Mouse (Mus musculus): ENCODE measurements at regions not wholly inside any gene's neighbourhood (a gene's known extent, or its start where the extent isn't known, plus 50 kb on each side); places are given as distances from the start of the nearest gene placed in this dataset.

DNA sequence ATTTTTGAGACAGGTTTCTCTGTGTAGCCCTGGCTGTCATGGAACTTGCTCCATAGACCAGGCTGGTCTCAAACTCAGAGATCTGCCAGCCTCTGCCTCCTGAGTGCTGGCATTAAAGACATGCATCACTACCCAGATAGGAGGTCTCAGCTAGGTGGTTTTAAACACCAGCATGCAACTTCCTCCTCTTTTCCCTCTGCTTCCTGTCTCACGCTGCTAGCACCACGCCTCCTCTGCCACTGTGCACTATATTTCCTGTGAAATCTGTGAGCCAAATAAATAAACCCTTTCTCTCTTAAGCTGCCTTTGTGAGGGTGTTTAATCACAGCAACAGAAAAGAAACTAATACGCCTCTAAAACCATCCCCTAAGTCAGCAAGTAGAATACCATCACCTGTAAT, 109.6 kb upstream of the Arg1 start:
- no peaks in the 10 kb centered on the region for H3K79me2 ChIP-seq (ENCODE audit: control insufficient read depth, insufficient read depth)
- no peak overlapping the region for H3K4me3 ChIP-seq
- TF ChIP-seq USF1 (IDR thresholded peaks at IDR 0.05; ENCODE audit: low read depth): no peak
- TF ChIP-seq MYOD1 (IDR thresholded peaks at IDR 0.05; ENCODE audit: control insufficient read depth in 1 of 3, insufficient read length in 2 of 3, low read depth in 2 of 3): no peak
- no peak for TF ChIP-seq TCF12 (IDR thresholded peaks at IDR 0.05; ENCODE audit: insufficient read depth, poor library complexity, severe bottlenecking)
- no peak for TF ChIP-seq MYOG (IDR thresholded peaks at IDR 0.05; ENCODE audit: control insufficient read depth in 1 of 3, insufficient read depth in 1 of 3, insufficient read length in 2 of 3, low read depth in 2 of 3)
- no peak for TF ChIP-seq POLR2A (IDR thresholded peaks at IDR 0.05; ENCODE audit: insufficient read length, low read depth)
- no peak for TF ChIP-seq TCF3 (IDR thresholded peaks at IDR 0.05; ENCODE audit: insufficient read length, low read depth)
- no peak for TF ChIP-seq CEBPB (IDR thresholded peaks at IDR 0.05; ENCODE audit: insufficient read depth, poor library complexity, severe bottlenecking)
- TF ChIP-seq E2F4 (IDR thresholded peaks at IDR 0.05; ENCODE audit: insufficient read depth): no peak
- TF ChIP-seq POLR2AphosphoS2 (IDR thresholded peaks at IDR 0.05; ENCODE audit: insufficient read length, low read depth): no peak
- no peaks in the 10 kb centered on the region for H3K36me3 ChIP-seq (ENCODE audit: control insufficient read depth, insufficient read depth)
- H3ac ChIP-seq (ENCODE audit: control insufficient read depth, insufficient read length): no peak overlapping the region
- H3K4me2 ChIP-seq (ENCODE audit: low read depth): no peak overlapping the region
- no peaks in the 10 kb centered on the region for H3K27me3 ChIP-seq (ENCODE audit: control insufficient read depth, insufficient read depth, insufficient read length)

DNA sequence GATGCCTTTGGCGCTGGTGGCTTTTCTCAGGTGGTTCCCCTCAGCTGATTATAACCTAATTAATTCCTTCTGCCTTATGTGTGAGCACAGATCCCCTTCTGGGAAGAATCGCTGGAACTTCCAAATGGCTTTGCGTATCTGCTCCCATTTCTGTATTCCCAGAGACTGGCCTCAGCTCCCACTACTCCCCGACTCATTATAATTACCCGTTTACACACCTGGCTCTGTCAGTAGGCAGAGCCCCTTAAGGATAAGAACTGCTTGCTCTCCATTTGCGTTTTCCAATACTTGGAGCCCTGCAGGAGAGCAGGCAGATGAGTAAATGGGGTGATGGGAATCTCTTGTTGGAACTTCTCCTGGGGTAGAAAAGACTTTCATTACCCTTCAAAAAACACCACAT, 108.1 kb upstream of the Arg1 start:
- H3K4me3 ChIP-seq: no peak overlapping the region
- TF ChIP-seq MYOD1 (IDR thresholded peaks at IDR 0.05; ENCODE audit: control insufficient read depth in 1 of 3, insufficient read length in 2 of 3, low read depth in 2 of 3) (no peak), POLR2AphosphoS2 (IDR thresholded peaks at IDR 0.05; ENCODE audit: insufficient read length, low read depth) (no peak)
- H3K4me2 ChIP-seq (ENCODE audit: low read depth): no peak overlapping the region
- H3K27me3 ChIP-seq (ENCODE audit: control insufficient read depth, insufficient read depth, insufficient read length): no peaks in the 10 kb centered on the region
- H3K79me2 ChIP-seq (ENCODE audit: control insufficient read depth, insufficient read depth): no peaks in the 10 kb centered on the region
- no peak overlapping the region for H3ac ChIP-seq (ENCODE audit: control insufficient read depth, insufficient read length)
- no peaks in the 10 kb centered on the region for H3K36me3 ChIP-seq (ENCODE audit: control insufficient read depth, insufficient read depth)

GRCm38 (mm10) chr10:25032625-25033024, 105.3 kb upstream of the Arg1 start:
- no peaks in the 10 kb centered on the region for H3K27me3 ChIP-seq (ENCODE audit: control insufficient read depth, insufficient read depth, insufficient read length)
- H3K4me3 ChIP-seq: no peak overlapping the region
- TF ChIP-seq USF1 (IDR thresholded peaks at IDR 0.05; ENCODE audit: low read depth) (no peak), TCF3 (IDR thresholded peaks at IDR 0.05; ENCODE audit: insufficient read length, low read depth) (no peak), POLR2A (IDR thresholded peaks at IDR 0.05; ENCODE audit: insufficient read length, low read depth) (no peak), MAX (IDR thresholded peaks at IDR 0.05; ENCODE audit: low read depth) (no peak), TCF12 (IDR thresholded peaks at IDR 0.05; ENCODE audit: insufficient read depth, poor library complexity, severe bottlenecking) (no peak), SRF (IDR thresholded peaks at IDR 0.05; ENCODE audit: control insufficient read depth, insufficient read length, low read depth) (no peak), E2F4 (IDR thresholded peaks at IDR 0.05; ENCODE audit: insufficient read depth) (no peak), MYOD1 (IDR thresholded peaks at IDR 0.05; ENCODE audit: control insufficient read depth in 1 of 3, insufficient read length in 2 of 3, low read depth in 2 of 3) (no peak), REST (IDR thresholded peaks at IDR 0.05; ENCODE audit: insufficient read depth, insufficient read length) (no peak), CEBPB (IDR thresholded peaks at IDR 0.05; ENCODE audit: insufficient read depth, poor library complexity, severe bottlenecking) (no peak), POLR2AphosphoS2 (IDR thresholded peaks at IDR 0.05; ENCODE audit: insufficient read length, low read depth) (no peak), MYOG (IDR thresholded peaks at IDR 0.05; ENCODE audit: control insufficient read depth in 1 of 3, insufficient read depth in 1 of 3, insufficient read length in 2 of 3, low read depth in 2 of 3) (no peak)
- no peaks in the 10 kb centered on the region for H3K79me2 ChIP-seq (ENCODE audit: control insufficient read depth, insufficient read depth)
- no peak overlapping the region for H3K4me2 ChIP-seq (ENCODE audit: low read depth)
- H3ac ChIP-seq (ENCODE audit: control insufficient read depth, insufficient read length): no peak overlapping the region
- no peaks in the 10 kb centered on the region for H3K36me3 ChIP-seq (ENCODE audit: control insufficient read depth, insufficient read depth)

GRCm38 (mm10) chr10:25029387-25029915, 102.2 kb upstream of the Arg1 start:
- H3K79me2 ChIP-seq (ENCODE audit: control insufficient read depth, insufficient read depth): no peaks in the 10 kb centered on the region
- no peak for TF ChIP-seq USF1 (IDR thresholded peaks at IDR 0.05; ENCODE audit: low read depth)
- TF ChIP-seq SRF (IDR thresholded peaks at IDR 0.05; ENCODE audit: control insufficient read depth, insufficient read length, low read depth): no peak
- no peak for TF ChIP-seq TCF3 (IDR thresholded peaks at IDR 0.05; ENCODE audit: insufficient read length, low read depth)
- TF ChIP-seq E2F4 (IDR thresholded peaks at IDR 0.05; ENCODE audit: insufficient read depth): no peak
- no peaks in the 10 kb centered on the region for H3K27me3 ChIP-seq (ENCODE audit: control insufficient read depth, insufficient read depth, insufficient read length)
- no peaks in the 10 kb centered on the region for H3K36me3 ChIP-seq (ENCODE audit: control insufficient read depth, insufficient read depth)
- no peak overlapping the region for H3K4me2 ChIP-seq (ENCODE audit: low read depth)
- no peak overlapping the region for H3K4me3 ChIP-seq
- no peak overlapping the region for H3ac ChIP-seq (ENCODE audit: control insufficient read depth, insufficient read length)

DNA sequence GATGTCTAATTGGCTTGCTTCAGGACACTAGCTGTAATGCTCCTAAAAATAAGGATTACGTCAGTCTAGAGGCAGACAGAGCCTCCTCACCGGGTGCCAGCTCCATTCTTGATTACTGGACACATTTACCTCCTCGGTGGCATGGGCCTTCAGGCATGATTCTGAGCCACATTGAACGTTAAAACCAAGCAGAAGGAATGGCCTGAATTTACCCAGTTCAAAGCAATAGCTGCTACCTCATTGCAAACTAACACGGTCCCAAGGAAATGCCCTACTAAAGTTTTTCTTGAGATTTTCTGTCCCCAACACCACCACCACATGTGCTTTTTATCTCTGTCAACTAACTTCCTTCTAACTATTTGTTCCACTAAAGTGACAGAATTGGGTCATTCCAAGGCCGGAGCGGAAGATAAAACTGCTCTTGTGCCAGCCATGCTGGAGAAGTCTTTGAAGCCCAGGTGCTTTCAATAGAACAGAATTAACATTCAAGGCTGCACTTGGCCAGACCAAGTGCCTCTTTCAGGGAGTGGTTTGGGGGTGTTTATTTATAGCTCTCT, 96.4 kb upstream of the Arg1 start:
- H3ac ChIP-seq (ENCODE audit: control insufficient read depth, insufficient read length): no peak overlapping the region
- H3K36me3 ChIP-seq (ENCODE audit: control insufficient read depth, insufficient read depth): no peaks in the 10 kb centered on the region
- no peaks in the 10 kb centered on the region for H3K79me2 ChIP-seq (ENCODE audit: control insufficient read depth, insufficient read depth)
- no peak overlapping the region for H3K4me3 ChIP-seq
- TF ChIP-seq MAX (IDR thresholded peaks at IDR 0.05; ENCODE audit: low read depth) (no peak), REST (IDR thresholded peaks at IDR 0.05; ENCODE audit: insufficient read depth, insufficient read length) (no peak), TCF12 (IDR thresholded peaks at IDR 0.05; ENCODE audit: insufficient read depth, poor library complexity, severe bottlenecking) (no peak), SRF (IDR thresholded peaks at IDR 0.05; ENCODE audit: control insufficient read depth, insufficient read length, low read depth) (no peak), MYOG (IDR thresholded peaks at IDR 0.05; ENCODE audit: control insufficient read depth in 1 of 3, insufficient read depth in 1 of 3, insufficient read length in 2 of 3, low read depth in 2 of 3) (no peak)
- H3K27me3 ChIP-seq (ENCODE audit: control insufficient read depth, insufficient read depth, insufficient read length): no peaks in the 10 kb centered on the region
- no peak overlapping the region for H3K4me2 ChIP-seq (ENCODE audit: low read depth)

All from myocyte (in vitro differentiated cells).